Mouse (Mus musculus) left cerebral cortex, adult 18-20 months (tissue): Measurements from ENCODE around the gene Med24. TPM values are rescaled to one million over a fixed set of nuclear protein-coding genes. Genes with fewer than 3 reads are reported as not detected.
"Not testable (repeated sequence)": the region's sequence is repeated elsewhere in the genome, so short reads cannot be mapped to it uniquely, and the experiment has no call there.

Source experiments
- DNase-seq, 2 experiments: peaks; one replicate each; pipeline ENCODE4 v3.0.0; 2021 to 2022; ENCODE audit warnings: low spot score in 2 of 2, mixed read lengths in 1 of 2
- total RNA-seq, 2 experiments: library from RNA; stranded (reverse); gene quantifications; 2 replicates each; pipeline ENCODE4 v1.2.3; 2021

Gene Med24
- total RNA-seq, 2 experiments from 2014 or later: 108 to 127 TPM

- peak; percentile 93 for DNase-seq
These were observed 17.8 kb upstream of the Med24 start for GRCm38 (mm10) chr11:98746855-98747693.

- DNase-seq: no peak
These were observed 17.0 kb upstream of the Med24 start for GRCm38 (mm10) chr11:98745932-98746853.

GRCm38 (mm10) chr11:98744456-98745019, 15.3 kb upstream of the Med24 start:
- DNase-seq: no peak

GRCm38 (mm10) chr11:98743655-98744345, 14.6 kb upstream of the Med24 start:
- DNase-seq: no peak

- no peak for DNase-seq
These were observed 13.4 kb upstream of the Med24 start for GRCm38 (mm10) chr11:98742397-98743291.

GRCm38 (mm10) chr11:98741622-98742396, 12.6 kb upstream of the Med24 start:
- DNase-seq: peak; percentile 70 to 87

GRCm38 (mm10) chr11:98741051-98741620, 11.9 kb upstream of the Med24 start:
- no peak for DNase-seq

- no peak for DNase-seq
These were observed 11.3 kb upstream of the Med24 start, which contains the start of gene Thra for GRCm38 (mm10) chr11:98740393-98741050. Gene Thra, plus strand, starts transcription at chr11:98740638.

- DNase-seq: no peak
These were observed 10.8 kb upstream of the Med24 start for GRCm38 (mm10) chr11:98740026-98740392.

- DNase-seq: no peak
These were observed 9.7 kb upstream of the Med24 start for GRCm38 (mm10) chr11:98738925-98739324.

GRCm38 (mm10) chr11:98738428-98738911, 9.2 kb upstream of the Med24 start:
- peak in 1 of 2 experiments; percentile 60 for DNase-seq

GRCm38 (mm10) chr11:98737220-98737619, 8.0 kb upstream of the Med24 start:
- DNase-seq: not testable (repeated sequence)

- no peak for DNase-seq
These were observed 6.9 kb upstream of the Med24 start for GRCm38 (mm10) chr11:98736176-98736575.

- DNase-seq: no peak
These were observed 5.9 kb upstream of the Med24 start for GRCm38 (mm10) chr11:98735111-98735510.

- no peak for DNase-seq
These were observed 4.8 kb upstream of the Med24 start for GRCm38 (mm10) chr11:98734020-98734419.

- DNase-seq: peak; percentile 75 to 84
These were observed 1.9 kb upstream of the Med24 start for GRCm38 (mm10) chr11:98731134-98731533.

- DNase-seq: no peak
These were observed 1.5 kb upstream of the Med24 start for GRCm38 (mm10) chr11:98730727-98731126.

- DNase-seq: no peak
These were observed 3.2 kb downstream of the Med24 start for GRCm38 (mm10) chr11:98725926-98726506.
